In genomic region chr19:46470364-46471240, GRCm38 (mm10) we compare ENCODE assay signal across 8 mouse cellular contexts. TPM values are rescaled to one million over a fixed set of nuclear protein-coding genes. Genes with fewer than 3 reads are reported as not detected.
DNase-seq lines count a peak whose midpoint lies in the region; ATAC-seq and TF ChIP-seq lines count a peak whose summit lies in the region.

No protein-coding gene starts in this region.

- DNase-seq in layer of hippocampus, adult 2 months (ENCODE audit: low spot score in 2 of 2), result no peak
- DNase-seq in layer of hippocampus, adult 18-20 months (ENCODE audit: low spot score in 2 of 2), result no peak
- DNase-seq in brain, embryonic 14.5 days (ENCODE audit: low read depth), result peak; percentile 68
- DNase-seq in induced T-regulatory cell, adult 2 months (ENCODE audit: low read depth), result peak; percentile 83
- no peak for DNase-seq in urinary bladder, postnatal 14 days (ENCODE audit: low spot score)
- no peak for DNase-seq in gastrocnemius, adult 18-20 months (ENCODE audit: low spot score)
- DNase-seq in layer of hippocampus, adult 9-11 months, result no peak

- H3K27me3 ChIP-seq in midbrain, embryonic 13.5 days, result no peaks in the 10 kb centered on the region

- peak overlapping the region; percentile 83 for H3K27ac ChIP-seq in layer of hippocampus, adult 2 months
- peak overlapping the region; percentile 85 for H3K27ac ChIP-seq in midbrain, embryonic 13.5 days

- H3K9me3 ChIP-seq in midbrain, embryonic 13.5 days, result no peaks in the 10 kb centered on the region

- TF ChIP-seq POLR2A in brain, embryonic 14.5 days (IDR thresholded peaks at IDR 0.05; ENCODE audit: borderline replicate concordance, extremely low read depth, insufficient read depth, insufficient read length, poor library complexity, severe bottlenecking), result no peak

- no peak overlapping the region for H3K4me3 ChIP-seq in layer of hippocampus, adult 2 months
- H3K4me3 ChIP-seq in midbrain, embryonic 13.5 days (replicated peaks), result no peak overlapping the region

- no peak for TF ChIP-seq CTCF in layer of hippocampus, adult 2 months (conservative IDR thresholded peaks at IDR 0.05)
- TF ChIP-seq CTCF in brain, embryonic 14.5 days (IDR thresholded peaks at IDR 0.05; ENCODE audit: borderline replicate concordance, extremely low read depth, insufficient read depth, insufficient read length), result no peak

- H3K36me3 ChIP-seq in midbrain, embryonic 13.5 days, result peaks cover 26% of the 10 kb centered on the region

- peaks cover 39% of the 10 kb centered on the region for H3K4me1 ChIP-seq in midbrain, embryonic 13.5 days (replicated peaks)

- 19% methylated on average over 17 of the region's 17 CpGs for WGBS in midbrain, embryonic 13.5 days

- 0 out of 2 replicates have a peak overlapping the region, but pooled peaks have one; percentile 0 for H3K4me2 ChIP-seq in midbrain, embryonic 13.5 days (replicated peaks)

- ATAC-seq in midbrain, embryonic 13.5 days, result peak; percentile 51

- H3K9ac ChIP-seq in midbrain, embryonic 13.5 days (replicated peaks), result no peak overlapping the region; the same call in 1 of the 2 replicates

RNA-seq across cellular contexts. Expression of gene Trim8, which starts 30.9 kb away (rescaled TPM):
- total RNA-seq in layer of hippocampus, adult 2 months (2021), result 100 to 1,000 TPM in 1 of 2 experiments, 10 to 100 TPM in 1; 99.9 to 108 TPM
- total RNA-seq in layer of hippocampus, adult 18-20 months (2021), result 100 to 1,000 TPM; 110 to 112 TPM
- polyA plus RNA-seq in brain, embryonic 14.5 days (2012; rRNA removed), result 35.3 and 63.0 TPM in 2 replicates
- polyA plus RNA-seq in midbrain, embryonic 13.5 days (2015; fragmentation: Nextera tagmentation; extraction: Ambion mirVana), result 27.7 and 33.0 TPM in 2 replicates
- total RNA-seq in gastrocnemius, adult 18-20 months (2021), result 10 to 100 TPM; 17.6 to 22.5 TPM

Comparison
In these comparisons a context has a peak if more than half of its experiments do, and no peak if none do; other contexts are left out.
1. DNase-seq: peak in brain, embryonic 14.5 days (single experiment) and induced T-regulatory cell, adult 2 months (single experiment); none in layer of hippocampus, adult 2 months (0 of 2), layer of hippocampus, adult 18-20 months (0 of 2), urinary bladder, postnatal 14 days (single experiment), gastrocnemius, adult 18-20 months (single experiment) and layer of hippocampus, adult 9-11 months (single experiment).
2. RNA of gene Trim8, which starts 30.9 kb away (total RNA-seq): 110 to 112 TPM in layer of hippocampus, adult 18-20 months and 99.9 to 108 TPM in layer of hippocampus, adult 2 months; 17.6 to 22.5 TPM in gastrocnemius, adult 18-20 months; every median in the first group is over 4 times any median in the second.